Mouse (Mus musculus): ENCODE data around the gene Rnf148. TPM values are rescaled to one million over a fixed set of nuclear protein-coding genes. Genes with fewer than 3 reads are reported as not detected.

Rnf148 gene
- polyA plus RNA-seq, 1 experiment, result not detected

GRCm38 (mm10) chr6:23635208-23635607 is 19.7 kb downstream of the Rnf148 start:
- no peak overlapping the region for H3K4me3 ChIP-seq (ENCODE audit: control insufficient read depth, insufficient read depth, low read length)
- no peak for TF ChIP-seq CTCF (IDR thresholded peaks at IDR 0.05; ENCODE audit: borderline replicate concordance, control insufficient read depth, extremely low read depth, insufficient read depth, low read length, poor library complexity)
- no peak for TF ChIP-seq POLR2A (IDR thresholded peaks at IDR 0.05; ENCODE audit: control insufficient read depth, extremely low read depth, insufficient read depth, low read length, poor library complexity)
- H3K36me3 ChIP-seq (ENCODE audit: control insufficient read depth, insufficient read depth, low read length), result no peaks in the 10 kb centered on the region
- no peaks in the 10 kb centered on the region for H3K27me3 ChIP-seq (ENCODE audit: control insufficient read depth, insufficient read depth, low read length)
- WGBS, result 93% methylated on average over 3 of the region's 3 CpGs
- no peak overlapping the region for H3K27ac ChIP-seq (ENCODE audit: control insufficient read depth, insufficient read depth, low read length)
- no peaks in the 10 kb centered on the region for H3K4me1 ChIP-seq (replicated peaks; ENCODE audit: control insufficient read depth, insufficient read depth, low read length)
- no peak for DNase-seq

DNA sequence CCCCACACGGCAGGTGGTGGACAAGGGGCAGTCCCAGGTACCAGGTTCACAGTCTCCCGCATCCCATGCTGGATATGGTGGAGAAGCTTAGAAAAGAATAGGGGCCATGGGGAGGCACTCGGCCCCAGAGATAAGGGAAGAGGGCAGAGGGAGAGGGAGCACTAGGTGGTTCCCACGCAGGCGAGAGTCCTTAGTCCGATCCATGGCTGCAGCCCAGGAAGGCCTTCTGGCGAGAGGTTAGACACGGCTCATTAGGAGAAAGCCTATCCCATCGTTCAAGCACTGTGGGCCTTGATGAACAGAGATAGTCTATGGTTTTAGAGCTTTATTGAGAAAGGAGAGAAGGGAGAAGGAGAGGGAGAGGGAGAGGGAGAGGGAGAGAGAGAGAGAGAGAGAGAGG is 20.9 kb downstream of the Rnf148 start:
- no peak for TF ChIP-seq CTCF (IDR thresholded peaks at IDR 0.05; ENCODE audit: borderline replicate concordance, control insufficient read depth, extremely low read depth, insufficient read depth, low read length, poor library complexity)
- no peak for TF ChIP-seq POLR2A (IDR thresholded peaks at IDR 0.05; ENCODE audit: control insufficient read depth, extremely low read depth, insufficient read depth, low read length, poor library complexity)
- H3K36me3 ChIP-seq (ENCODE audit: control insufficient read depth, insufficient read depth, low read length), result no peaks in the 10 kb centered on the region
- H3K4me3 ChIP-seq (ENCODE audit: control insufficient read depth, insufficient read depth, low read length), result no peak overlapping the region
- no peaks in the 10 kb centered on the region for H3K4me1 ChIP-seq (replicated peaks; ENCODE audit: control insufficient read depth, insufficient read depth, low read length)
- no peak overlapping the region for H3K27ac ChIP-seq (ENCODE audit: control insufficient read depth, insufficient read depth, low read length)
- no peak for DNase-seq
- WGBS, result 92% methylated on average over 9 of the region's 9 CpGs
- no peaks in the 10 kb centered on the region for H3K27me3 ChIP-seq (ENCODE audit: control insufficient read depth, insufficient read depth, low read length)

- H3K36me3 ChIP-seq (ENCODE audit: control insufficient read depth, insufficient read depth, low read length), result no peaks in the 10 kb centered on the region
- no peaks in the 10 kb centered on the region for H3K4me1 ChIP-seq (replicated peaks; ENCODE audit: control insufficient read depth, insufficient read depth, low read length)
- H3K4me3 ChIP-seq (ENCODE audit: control insufficient read depth, insufficient read depth, low read length), result no peak overlapping the region
- H3K27me3 ChIP-seq (ENCODE audit: control insufficient read depth, insufficient read depth, low read length), result no peaks in the 10 kb centered on the region
- no peak for TF ChIP-seq CTCF (IDR thresholded peaks at IDR 0.05; ENCODE audit: borderline replicate concordance, control insufficient read depth, extremely low read depth, insufficient read depth, low read length, poor library complexity)
- TF ChIP-seq POLR2A (IDR thresholded peaks at IDR 0.05; ENCODE audit: control insufficient read depth, extremely low read depth, insufficient read depth, low read length, poor library complexity), result no peak
- no peak overlapping the region for H3K27ac ChIP-seq (ENCODE audit: control insufficient read depth, insufficient read depth, low read length)
- no peak for DNase-seq
- 84% methylated on average over 4 of the region's 4 CpGs for WGBS
These were observed 24.5 kb downstream of the Rnf148 start for GRCm38 (mm10) chr6:23630465-23630864.

Other genes starting within 250 kb of the Rnf148 start
- gene Rnf133, start 4.8 kb downstream of the Rnf148 start, polyA plus RNA-seq (2012; rRNA removed), result not detected in 2 replicates
- gene Cadps2, start 184.3 kb upstream of the Rnf148 start, polyA plus RNA-seq (2012; rRNA removed), result 0.68 and 0.86 TPM in 2 replicates

Data from thymus, adult 2 months (tissue).